Mouse (Mus musculus) neural tube, embryonic 15.5 days (tissue): ENCODE measurements around the gene Gal3st3. TPM values are rescaled to one million over a fixed set of nuclear protein-coding genes. Genes with fewer than 3 reads are reported as not detected.

ENCODE experiments used
- ATAC-seq: fragments of 200-750 bp; cut with Nextera tagmentation; 2 replicates; pipeline ENCODE4 v1.8.0; 2017; ENCODE audit warnings: mild to moderate bottlenecking, moderate TSS enrichment, moderate library complexity; ENCODE audit not compliant: low FRiP score
- H3K27ac ChIP-seq: fragments of 300-500 bp; sonication (generic); replicated peaks from 2 replicates; pipeline ENCODE4 v1.5.1; 2015; ENCODE audit warnings: mild to moderate bottlenecking, inconsistent platforms
- H3K27me3 ChIP-seq: fragments of 300-500 bp; sonication (generic); replicated peaks from 2 replicates; pipeline ENCODE4 v1.6.1; 2015; ENCODE audit warnings: inconsistent platforms
- H3K36me3 ChIP-seq: fragments of 300-500 bp; sonication (generic); 2 replicates; pipeline ENCODE4 v1.6.1; 2015; ENCODE audit warnings: inconsistent platforms
- H3K4me1 ChIP-seq: fragments of 300-500 bp; sonication (generic); 2 replicates; pipeline ENCODE4 v1.6.1; 2015; ENCODE audit warnings: inconsistent platforms
- H3K4me2 ChIP-seq: fragments of 300-500 bp; sonication (generic); 2 replicates; pipeline ENCODE4 v1.6.1; 2015; ENCODE audit warnings: inconsistent platforms, mild to moderate bottlenecking, moderate library complexity
- H3K4me3 ChIP-seq: fragments of 300-500 bp; sonication (generic); replicated peaks from 2 replicates; pipeline ENCODE4 v1.5.1; 2015; ENCODE audit warnings: mild to moderate bottlenecking, inconsistent platforms
- H3K9ac ChIP-seq: fragments of 300-500 bp; sonication (generic); replicated peaks from 2 replicates; pipeline ENCODE4 v1.6.1; 2015; ENCODE audit warnings: mild to moderate bottlenecking, inconsistent platforms
- H3K9me3 ChIP-seq: fragments of 300-500 bp; sonication (generic); replicated peaks from 2 replicates; pipeline ENCODE4 v1.6.1; 2016; ENCODE audit warnings: inconsistent platforms
- WGBS: fragments of 180-500 bp; shearing (Covaris S2); methylation state at CpG from one replicate; pipeline ENCODE4 v1.1.7; 2015; ENCODE audit warnings: mixed read lengths; 5-methylcytosine and 5-hydroxymethylcytosine counted together
- polyA plus RNA-seq: library from polyadenylated mRNA; unstranded; fragments of >200 nt; fragmentation: Nextera tagmentation; extraction: Ambion mirVana; gene quantifications from 2 replicates; pipeline ENCODE4 v1.2.1, GENCODE M21; 2015

Gal3st3 gene
- polyA plus RNA-seq, 1 experiment from 2014 or later = 42.0 TPM

GRCm38 (mm10) chr19:5353609-5354008, 55.5 kb downstream of the Gal3st3 start:
- Histone ChIP-seq H3K4me2 (no peak overlapping the region), H3K9me3 (no peaks in the 10 kb centered on the region), H3K27me3 (no peaks in the 10 kb centered on the region; the same call in 1 of the 2 replicates), H3K36me3 (no peaks in the 10 kb centered on the region), H3K9ac (no peak overlapping the region), H3K4me1 (peaks cover 6% of the 10 kb centered on the region), H3K4me3 (no peak overlapping the region), H3K27ac (no peak overlapping the region)
- ATAC-seq = no peak
- WGBS = 90% methylated on average over 2 of the region's 2 CpGs

- H3K4me2 ChIP-seq = no peak overlapping the region
- ATAC-seq = no peak
- no CpG with 5 or more reads among the region's 1 CpGs for WGBS
- H3K4me3 ChIP-seq = no peak overlapping the region
- no peaks in the 10 kb centered on the region for H3K27me3 ChIP-seq
- H3K4me1 ChIP-seq = no peaks in the 10 kb centered on the region
- no peaks in the 10 kb centered on the region for H3K36me3 ChIP-seq
- no peak overlapping the region for H3K27ac ChIP-seq
- H3K9me3 ChIP-seq = no peaks in the 10 kb centered on the region
- H3K9ac ChIP-seq = no peak overlapping the region
Observed at GRCm38 (mm10) chr19:5356080-5356479, 57.9 kb downstream of the Gal3st3 start.

Other genes with a start within 250 kb of the Gal3st3 start
- gene Rin1, start 247.8 kb upstream of the Gal3st3 start, polyA plus RNA-seq = 0.89 and 1.0 TPM in 2 replicates
- gene Cd248, start 230.3 kb upstream of the Gal3st3 start, polyA plus RNA-seq = 19.9 and 27.4 TPM in 2 replicates
- 29.7 and 38.5 TPM in 2 replicates for gene Tmem151a, start 212.8 kb upstream of the Gal3st3 start, polyA plus RNA-seq
- gene Yif1a, start 209.8 kb upstream of the Gal3st3 start, polyA plus RNA-seq = 56.8 and 66.1 TPM in 2 replicates
- 294 and 369 TPM in 2 replicates for gene Cnih2, start 199.8 kb upstream of the Gal3st3 start, polyA plus RNA-seq
- gene Rab1b, start 191.3 kb upstream of the Gal3st3 start, polyA plus RNA-seq = 205 and 218 TPM in 2 replicates
- 82.4 and 94.5 TPM in 2 replicates for gene Klc2, start 179.8 kb upstream of the Gal3st3 start, polyA plus RNA-seq
- gene Pacs1, start 25.2 kb upstream of the Gal3st3 start, polyA plus RNA-seq = 47.6 and 51.0 TPM in 2 replicates
- gene Sf3b2, start 2.9 kb upstream of the Gal3st3 start, polyA plus RNA-seq = 300 and 331 TPM in 2 replicates
- gene Catsper1, start 37.4 kb downstream of the Gal3st3 start, polyA plus RNA-seq = not detected in 2 replicates
- gene Cst6, start 51.2 kb downstream of the Gal3st3 start, polyA plus RNA-seq = 8.0 and 10.0 TPM in 2 replicates
- gene Eif1ad, start 68.4 kb downstream of the Gal3st3 start, polyA plus RNA-seq = 42.6 and 42.8 TPM in 2 replicates
- 312 and 353 TPM in 2 replicates for gene Banf1, start 68.8 kb downstream of the Gal3st3 start, polyA plus RNA-seq
- gene Sart1, start 90.4 kb downstream of the Gal3st3 start, polyA plus RNA-seq = 66.5 and 72.8 TPM in 2 replicates
- gene Tsga10ip, start 104.2 kb downstream of the Gal3st3 start, polyA plus RNA-seq = 0.59 TPM in 1 of 2 replicates, not detected in the other
- gene Drap1, start 126.6 kb downstream of the Gal3st3 start, polyA plus RNA-seq = 300 and 329 TPM in 2 replicates
- 84.7 and 87.3 TPM in 2 replicates for gene AI837181, start 126.8 kb downstream of the Gal3st3 start, polyA plus RNA-seq
- gene Fosl1, start 149.2 kb downstream of the Gal3st3 start, polyA plus RNA-seq = 0.45 TPM in 1 of 2 replicates, not detected in the other
- gene Ccdc85b, start 159.6 kb downstream of the Gal3st3 start, polyA plus RNA-seq = 12.6 and 15.0 TPM in 2 replicates
- 151 and 154 TPM in 2 replicates for gene Fibp, start 162.3 kb downstream of the Gal3st3 start, polyA plus RNA-seq
- gene Ctsw, start 170.2 kb downstream of the Gal3st3 start, polyA plus RNA-seq = 4.5 and 9.0 TPM in 2 replicates
- gene Efemp2, start 175.6 kb downstream of the Gal3st3 start, polyA plus RNA-seq = 54.0 and 62.6 TPM in 2 replicates
- gene Mus81, start 190.1 kb downstream of the Gal3st3 start, polyA plus RNA-seq = 48.0 and 48.4 TPM in 2 replicates
- 3,233 and 3,320 TPM in 2 replicates for gene Cfl1, start 192.1 kb downstream of the Gal3st3 start, polyA plus RNA-seq
- gene 1700020D05Rik, start 205.5 kb downstream of the Gal3st3 start, polyA plus RNA-seq = 0.20 and 0.42 TPM in 2 replicates
- gene Snx32, start 212.2 kb downstream of the Gal3st3 start, polyA plus RNA-seq = 82.1 and 103 TPM in 2 replicates